Mouse (Mus musculus): ENCODE results near the gene 1700003F12Rik. TPM values are rescaled to one million over a fixed set of nuclear protein-coding genes. Genes with fewer than 3 reads are reported as not detected.
A peak's percentile ranks its signal among the peaks of the same experiment; 100 is the strongest.

The 1700003F12Rik gene
- 1.0 and 1.8 TPM in 2 replicates for polyA plus RNA-seq (2014; fragmentation: Nextera tagmentation; extraction: Ambion mirVana)

DNA sequence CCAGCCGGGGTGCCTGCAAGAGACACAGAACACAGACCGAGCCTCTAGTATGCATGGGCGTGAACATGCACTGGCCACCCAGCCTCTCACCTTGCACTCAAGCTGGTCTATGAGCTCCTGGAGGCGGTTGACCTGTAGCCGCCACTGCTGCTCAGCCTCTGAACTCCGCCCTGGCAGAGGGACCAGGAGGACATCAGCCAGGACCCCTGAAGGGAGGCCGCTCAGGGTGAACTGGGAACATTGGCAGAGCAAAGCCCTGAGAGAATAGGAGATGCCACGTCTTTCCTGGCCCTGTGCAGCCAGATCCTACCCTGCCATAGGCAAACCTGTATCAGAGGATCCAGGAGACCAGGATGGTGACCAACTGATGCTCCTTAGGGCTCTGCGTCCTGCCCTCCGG is at the start of gene 1700003F12Rik:
Gene 1700003F12Rik (plus strand): TSS at position 375 of the 400 bp plus-strand sequence.
- no peak for ATAC-seq (replicated peaks; ENCODE audit: low FRiP score)
- no peak within 1 kb of the TSS for H3K27ac ChIP-seq (ENCODE audit: low read depth, low read length)
- H3K4me1 ChIP-seq (replicated peaks; ENCODE audit: control insufficient read depth, insufficient read depth, low read length): peaks cover 11% of the 10 kb centered on the region
- 91% methylated on average over 10 of the region's 10 CpGs for WGBS
- H3K9ac ChIP-seq (ENCODE audit: low read depth, low read length): no peak within 1 kb of the TSS
- H3K4me3 ChIP-seq (ENCODE audit: low read depth, low read length): no peak within 1 kb of the TSS
- no peak for DNase-seq (ENCODE audit: low spot score)
- no peak within 1 kb of the TSS for H3K4me2 ChIP-seq
- no peaks in the 10 kb centered on the region for H3K9me3 ChIP-seq (ENCODE audit: control insufficient read depth, low read length)
- peaks cover 25% of the 10 kb centered on the region for H3K27me3 ChIP-seq (replicated peaks; ENCODE audit: control insufficient read depth, insufficient read depth, low read length)
- H3K36me3 ChIP-seq (ENCODE audit: control insufficient read depth, insufficient read depth, low read length): no peaks in the 10 kb centered on the region

DNA sequence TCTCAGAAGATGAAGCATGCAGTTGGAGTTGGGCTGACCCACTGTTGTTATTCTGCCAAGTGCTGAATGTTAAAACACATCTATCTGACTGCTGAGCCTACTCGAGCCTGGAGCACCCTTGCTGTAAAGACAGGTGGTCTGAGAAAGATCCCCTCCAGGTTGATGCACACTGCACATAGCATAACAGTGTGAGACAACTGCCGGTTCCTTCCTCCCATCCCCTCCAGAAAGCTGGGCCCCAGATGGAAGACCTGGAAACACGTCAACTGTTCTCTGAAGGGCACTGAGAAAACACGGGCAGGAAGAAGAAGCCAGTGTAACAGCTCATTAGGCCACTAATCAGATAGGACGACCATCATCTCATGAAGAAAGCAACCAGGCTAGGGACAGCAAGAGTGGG is 48.3 kb upstream of the 1700003F12Rik start:
- no peak overlapping the region for H3K9ac ChIP-seq (ENCODE audit: low read depth, low read length)
- no peaks in the 10 kb centered on the region for H3K27me3 ChIP-seq (replicated peaks; ENCODE audit: control insufficient read depth, insufficient read depth, low read length)
- H3K27ac ChIP-seq (ENCODE audit: low read depth, low read length): no peak overlapping the region
- no peaks in the 10 kb centered on the region; the same call in 1 of the 2 replicates for H3K36me3 ChIP-seq (ENCODE audit: control insufficient read depth, insufficient read depth, low read length)
- DNase-seq (ENCODE audit: low spot score) (no peak), ATAC-seq (replicated peaks; ENCODE audit: low FRiP score) (no peak)
- WGBS: 59% methylated on average over 5 of the region's 5 CpGs
- H3K9me3 ChIP-seq (ENCODE audit: control insufficient read depth, low read length): no peaks in the 10 kb centered on the region
- H3K4me3 ChIP-seq (ENCODE audit: low read depth, low read length): no peak overlapping the region
- peaks cover 9% of the 10 kb centered on the region; the same call in 1 of the 2 replicates for H3K4me1 ChIP-seq (replicated peaks; ENCODE audit: control insufficient read depth, insufficient read depth, low read length)
- H3K4me2 ChIP-seq: no peak overlapping the region

DNA sequence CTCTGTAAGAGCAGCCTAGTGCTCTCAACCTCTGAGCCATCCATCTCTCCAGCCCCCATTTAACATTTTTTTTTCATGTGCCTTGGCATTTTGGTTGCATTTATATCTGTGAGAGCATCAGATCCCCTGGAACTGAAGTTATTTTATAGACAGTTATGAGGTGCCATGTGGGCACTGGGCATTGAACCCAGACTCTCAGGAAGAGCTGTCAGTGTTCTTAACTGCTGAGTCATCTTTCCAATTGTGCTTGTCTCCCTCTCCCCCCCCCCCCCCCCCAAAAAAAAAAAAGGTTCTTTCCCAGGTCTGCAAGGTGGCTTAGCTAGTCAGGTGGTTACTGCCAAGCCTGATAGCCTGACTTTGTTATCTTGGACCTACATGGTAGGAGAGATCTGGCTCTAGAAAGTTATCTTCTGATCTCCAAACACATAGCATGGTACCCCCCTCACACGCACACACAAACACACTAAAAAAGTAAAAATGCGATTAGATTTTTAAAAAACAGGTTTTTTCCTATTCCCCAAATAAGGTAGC is 47.1 kb upstream of the 1700003F12Rik start:
- WGBS: 72% methylated on average over 2 of the region's 2 CpGs
- no peaks in the 10 kb centered on the region for H3K27me3 ChIP-seq (replicated peaks; ENCODE audit: control insufficient read depth, insufficient read depth, low read length)
- H3K27ac ChIP-seq (ENCODE audit: low read depth, low read length): no peak overlapping the region
- peaks cover 9% of the 10 kb centered on the region; the same call in 1 of the 2 replicates for H3K4me1 ChIP-seq (replicated peaks; ENCODE audit: control insufficient read depth, insufficient read depth, low read length)
- H3K9me3 ChIP-seq (ENCODE audit: control insufficient read depth, low read length): no peaks in the 10 kb centered on the region
- no peak overlapping the region for H3K9ac ChIP-seq (ENCODE audit: low read depth, low read length)
- H3K4me3 ChIP-seq (ENCODE audit: low read depth, low read length): no peak overlapping the region
- H3K36me3 ChIP-seq (ENCODE audit: control insufficient read depth, insufficient read depth, low read length): no peaks in the 10 kb centered on the region; the same call in 1 of the 2 replicates
- ATAC-seq (replicated peaks; ENCODE audit: low FRiP score) (no peak; the same call in 1 of the 2 replicates), DNase-seq (ENCODE audit: low spot score) (no peak)
- no peak overlapping the region for H3K4me2 ChIP-seq

DNA sequence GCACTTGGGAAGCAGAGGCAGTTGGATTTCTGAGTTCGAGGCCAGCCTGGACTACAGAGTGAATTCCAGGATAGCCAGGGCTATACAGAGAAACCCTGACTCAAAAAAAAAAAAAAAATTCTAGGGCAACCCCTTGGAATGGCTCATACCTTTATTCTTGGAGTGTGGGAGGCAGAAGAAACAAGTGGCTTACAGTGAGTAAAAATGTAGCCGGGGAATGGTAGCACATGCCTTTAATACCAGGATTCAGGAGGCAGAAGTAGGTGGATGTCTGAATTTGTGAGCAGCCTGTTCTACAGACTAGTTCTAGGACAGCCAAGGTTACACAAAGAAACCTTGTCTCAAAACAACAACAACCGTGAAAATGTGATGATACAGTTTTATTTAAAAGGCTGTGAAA is 46.1 kb upstream of the 1700003F12Rik start:
- no peaks in the 10 kb centered on the region for H3K27me3 ChIP-seq (replicated peaks; ENCODE audit: control insufficient read depth, insufficient read depth, low read length)
- 92% methylated on average over 3 of the region's 3 CpGs for WGBS
- peaks cover 9% of the 10 kb centered on the region; the same call in 1 of the 2 replicates for H3K4me1 ChIP-seq (replicated peaks; ENCODE audit: control insufficient read depth, insufficient read depth, low read length)
- no peak for ATAC-seq (replicated peaks; ENCODE audit: low FRiP score)
- no peaks in the 10 kb centered on the region for H3K9me3 ChIP-seq (ENCODE audit: control insufficient read depth, low read length)
- H3K9ac ChIP-seq (ENCODE audit: low read depth, low read length): no peak overlapping the region
- DNase-seq (ENCODE audit: low spot score): no peak
- H3K4me3 ChIP-seq (ENCODE audit: low read depth, low read length): no peak overlapping the region
- no peaks in the 10 kb centered on the region; the same call in 1 of the 2 replicates for H3K36me3 ChIP-seq (ENCODE audit: control insufficient read depth, insufficient read depth, low read length)
- no peak overlapping the region for H3K27ac ChIP-seq (ENCODE audit: low read depth, low read length)
- no peak overlapping the region for H3K4me2 ChIP-seq

DNA sequence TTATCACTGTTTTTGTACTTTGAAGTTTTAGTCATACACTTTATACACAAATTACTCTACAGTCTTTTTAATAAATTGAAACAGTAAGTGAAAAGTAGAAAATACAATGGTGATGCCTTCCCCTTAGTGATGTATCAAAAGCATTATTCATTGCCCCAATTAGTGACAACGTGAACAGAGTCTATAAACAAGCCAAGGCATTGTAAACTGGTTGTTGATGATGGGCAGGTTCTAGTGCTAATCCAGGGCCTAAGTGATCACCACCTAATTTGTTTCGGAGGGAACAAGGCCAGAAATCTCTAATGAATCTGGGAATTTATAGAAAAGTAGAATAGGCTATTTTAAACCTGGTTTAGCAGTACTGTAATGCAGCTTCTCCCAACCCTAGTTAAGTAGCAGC is 39.8 kb upstream of the 1700003F12Rik start:
- 88% methylated on average over 2 of the region's 2 CpGs for WGBS

DNA sequence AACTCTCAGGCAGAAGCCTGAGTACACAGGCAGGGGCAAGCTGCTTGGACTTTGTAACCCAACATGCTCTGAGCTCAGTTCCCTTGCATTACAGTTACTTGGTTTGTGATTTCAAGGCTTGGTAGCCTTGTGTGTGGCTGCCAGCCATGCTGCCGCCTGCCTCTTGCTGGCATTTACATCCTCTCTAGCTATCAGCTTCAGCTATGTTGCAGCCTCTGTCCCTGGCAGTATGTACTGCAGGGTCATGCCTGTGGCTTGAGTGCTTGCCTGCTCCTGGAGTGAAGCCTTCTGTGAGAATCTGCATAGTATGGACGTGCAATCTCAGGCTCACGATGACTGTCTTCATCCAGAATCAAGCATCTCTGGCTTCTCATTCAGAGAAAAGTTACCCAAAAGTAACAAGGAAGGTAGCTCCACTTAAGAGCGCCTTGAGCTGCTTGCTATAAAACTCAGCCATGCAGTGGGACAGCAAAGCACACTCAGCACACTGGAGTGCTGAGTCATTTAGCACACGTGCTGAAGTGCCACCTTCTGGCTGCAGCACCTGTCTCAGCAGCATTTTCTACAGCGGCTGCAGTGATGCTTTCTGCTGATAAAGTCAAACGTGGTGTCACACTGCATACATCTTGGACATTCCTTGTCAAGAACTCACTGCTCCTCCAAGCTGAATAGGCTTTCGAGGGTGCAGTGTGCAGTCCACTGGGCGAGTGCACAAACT is 39.2 kb upstream of the 1700003F12Rik start:
- no peaks in the 10 kb centered on the region for H3K27me3 ChIP-seq (replicated peaks; ENCODE audit: control insufficient read depth, insufficient read depth, low read length)
- no peak overlapping the region for H3K9ac ChIP-seq (ENCODE audit: low read depth, low read length)
- H3K4me1 ChIP-seq (replicated peaks; ENCODE audit: control insufficient read depth, insufficient read depth, low read length): 0 out of 2 replicates have a peak, but pooled peaks cover 3% of the 10 kb centered on the region
- DNase-seq (ENCODE audit: low spot score) (no peak), ATAC-seq (replicated peaks; ENCODE audit: low FRiP score) (peak; percentile 58; the same call in 1 of the 2 replicates)
- H3K36me3 ChIP-seq (ENCODE audit: control insufficient read depth, insufficient read depth, low read length): peaks cover 3% of the 10 kb centered on the region; the same call in 1 of the 2 replicates
- peak overlapping the region; percentile 34; the same call in 1 of the 2 replicates for H3K27ac ChIP-seq (ENCODE audit: low read depth, low read length)
- no peaks in the 10 kb centered on the region for H3K9me3 ChIP-seq (ENCODE audit: control insufficient read depth, low read length)
- no peak overlapping the region for H3K4me2 ChIP-seq
- WGBS: 68% methylated on average over 9 of the region's 9 CpGs
- no peak overlapping the region for H3K4me3 ChIP-seq (ENCODE audit: low read depth, low read length)

More for the DNA sequence above, 39.8 kb upstream of the 1700003F12Rik start:
- Histone ChIP-seq H3K4me3 (ENCODE audit: low read depth, low read length) (no peak overlapping the region), H3K9me3 (ENCODE audit: control insufficient read depth, low read length) (no peaks in the 10 kb centered on the region), H3K4me1 (replicated peaks; ENCODE audit: control insufficient read depth, insufficient read depth, low read length) (0 out of 2 replicates have a peak, but pooled peaks cover 3% of the 10 kb centered on the region), H3K27me3 (replicated peaks; ENCODE audit: control insufficient read depth, insufficient read depth, low read length) (no peaks in the 10 kb centered on the region), H3K36me3 (ENCODE audit: control insufficient read depth, insufficient read depth, low read length) (peaks cover 3% of the 10 kb centered on the region; the same call in 1 of the 2 replicates), H3K4me2 (no peak overlapping the region), H3K27ac (ENCODE audit: low read depth, low read length) (no peak overlapping the region), H3K9ac (ENCODE audit: low read depth, low read length) (no peak overlapping the region)
- DNase-seq (ENCODE audit: low spot score): no peak
- ATAC-seq (replicated peaks; ENCODE audit: low FRiP score): no peak

DNA sequence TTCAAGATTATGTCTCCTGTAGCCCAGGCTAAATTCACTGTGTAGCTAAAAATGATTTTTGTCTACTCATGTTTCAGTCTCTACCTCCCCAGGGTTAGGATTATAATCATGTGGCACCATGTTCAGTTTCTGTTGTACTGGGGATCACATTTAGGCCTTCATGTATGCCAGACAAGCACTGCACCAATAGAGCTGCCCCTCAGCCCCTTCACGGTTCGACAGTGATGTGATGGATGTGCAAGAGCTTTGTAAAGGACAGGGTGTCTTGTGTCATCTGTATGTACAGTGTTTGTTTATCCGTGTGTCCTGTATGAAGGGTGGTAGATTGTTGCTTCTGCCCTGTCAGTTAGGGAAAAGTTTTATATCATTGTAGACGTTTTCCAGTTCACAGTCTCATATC is 38.4 kb upstream of the 1700003F12Rik start:
- whole genome bisulfite sequencing: 94% methylated on average over 4 of the region's 4 CpGs
- no peak overlapping the region for H3K27ac ChIP-seq (ENCODE audit: low read depth, low read length)
- peaks cover 3% of the 10 kb centered on the region; the same call in 1 of the 2 replicates for H3K36me3 ChIP-seq (ENCODE audit: control insufficient read depth, insufficient read depth, low read length)

DNA sequence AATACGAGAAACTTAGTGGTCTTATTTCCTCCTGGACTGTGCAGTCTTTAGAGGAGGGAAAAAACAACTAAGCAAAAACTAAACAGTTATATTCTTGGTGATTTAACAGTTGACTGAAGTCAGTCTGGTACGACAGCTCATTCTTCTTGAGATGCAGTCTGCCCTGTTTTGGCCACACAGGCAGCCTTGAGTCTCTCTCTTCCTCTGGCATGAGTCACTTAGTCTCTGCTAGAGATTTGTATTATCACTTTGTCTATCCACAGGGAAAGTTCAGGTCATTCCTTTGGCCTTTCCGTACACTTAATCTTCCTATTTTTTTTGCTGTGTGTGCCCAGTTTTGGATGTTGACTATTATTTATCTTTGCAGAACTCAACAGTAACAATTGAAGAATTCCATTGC is 36.7 kb upstream of the 1700003F12Rik start:
- H3K9me3 ChIP-seq (ENCODE audit: control insufficient read depth, low read length): no peaks in the 10 kb centered on the region
- H3K9ac ChIP-seq (ENCODE audit: low read depth, low read length): no peak overlapping the region
- 0 out of 2 replicates have a peak, but pooled peaks cover 3% of the 10 kb centered on the region for H3K4me1 ChIP-seq (replicated peaks; ENCODE audit: control insufficient read depth, insufficient read depth, low read length)
- no peak for ATAC-seq (replicated peaks; ENCODE audit: low FRiP score)
- no peak overlapping the region for H3K27ac ChIP-seq (ENCODE audit: low read depth, low read length)
- no peak overlapping the region for H3K4me3 ChIP-seq (ENCODE audit: low read depth, low read length)
- no peak for DNase-seq (ENCODE audit: low spot score)
- WGBS: 90% methylated on average over 3 of the region's 3 CpGs
- no peak overlapping the region for H3K4me2 ChIP-seq
- peaks cover 3% of the 10 kb centered on the region; the same call in 1 of the 2 replicates for H3K36me3 ChIP-seq (ENCODE audit: control insufficient read depth, insufficient read depth, low read length)
- H3K27me3 ChIP-seq (replicated peaks; ENCODE audit: control insufficient read depth, insufficient read depth, low read length): no peaks in the 10 kb centered on the region

More for the DNA sequence above, 38.4 kb upstream of the 1700003F12Rik start:
- H3K27me3 ChIP-seq (replicated peaks; ENCODE audit: control insufficient read depth, insufficient read depth, low read length): no peaks in the 10 kb centered on the region
- ATAC-seq (replicated peaks; ENCODE audit: low FRiP score) (no peak; the same call in 1 of the 2 replicates), DNase-seq (ENCODE audit: low spot score) (no peak)
- no peak overlapping the region for H3K4me3 ChIP-seq (ENCODE audit: low read depth, low read length)
- H3K4me1 ChIP-seq (replicated peaks; ENCODE audit: control insufficient read depth, insufficient read depth, low read length): 0 out of 2 replicates have a peak, but pooled peaks cover 3% of the 10 kb centered on the region
- H3K9ac ChIP-seq (ENCODE audit: low read depth, low read length): no peak overlapping the region
- no peaks in the 10 kb centered on the region for H3K9me3 ChIP-seq (ENCODE audit: control insufficient read depth, low read length)
- H3K4me2 ChIP-seq: no peak overlapping the region

Measured in liver, embryonic 11.5 days (tissue).